Mouse (Mus musculus): ENCODE results near the gene Nedd8.

GRCm38 (mm10) chr14:55615876-55616275 is 56.0 kb downstream of the Nedd8 start:
- TF ChIP-seq POLR2A (IDR thresholded peaks at IDR 0.05; ENCODE audit: control insufficient read depth, low read depth, low read length) (no peak), CTCF (IDR thresholded peaks at IDR 0.05; ENCODE audit: control insufficient read depth, insufficient read depth, insufficient replicate concordance, low read depth, low read length) (no peak)
